Mouse (Mus musculus) midbrain, postnatal 0 days (tissue): Measurements from ENCODE around the gene Car11. TPM values are rescaled to one million over a fixed set of nuclear protein-coding genes. Genes with fewer than 3 reads are reported as not detected.
A peak's percentile ranks its signal among the peaks of the same experiment; 100 is the strongest.

Experiments used
- ATAC-seq: fragments of 200-750 bp; cut with Nextera tagmentation; 2 replicates; pipeline ENCODE4 v1.8.0; 2017; ENCODE audit warnings: moderate number of reproducible peaks, mild to moderate bottlenecking, moderate TSS enrichment, moderate library complexity; ENCODE audit not compliant: low FRiP score
- DNase-seq: peaks from one replicate; pipeline ENCODE4 v3.0.0-alpha.2; 2015; ENCODE audit warnings: low spot score
- H3K27ac ChIP-seq: fragments of 300-500 bp; sonication (generic); 2 replicates; pipeline ENCODE4 v1.5.1; 2014; ENCODE audit warnings: low read depth, mild to moderate bottlenecking, low read length, mixed read lengths
- H3K27me3 ChIP-seq: fragments of 300-500 bp; sonication (generic); 2 replicates; pipeline ENCODE4 v1.6.1; 2014; ENCODE audit warnings: low read length, control low read depth, mixed read lengths; ENCODE audit not compliant: insufficient read depth
- H3K36me3 ChIP-seq: fragments of 300-500 bp; sonication (generic); 2 replicates; pipeline ENCODE4 v1.6.1; 2014; ENCODE audit warnings: low read length, control low read depth, mixed read lengths; ENCODE audit not compliant: insufficient read depth
- H3K4me1 ChIP-seq: fragments of 300-500 bp; sonication (generic); 2 replicates; pipeline ENCODE4 v1.6.1; 2014; ENCODE audit warnings: mild to moderate bottlenecking, control low read depth, antibody characterized with exemption, low read length, mixed read lengths; ENCODE audit not compliant: insufficient read depth
- H3K4me2 ChIP-seq: fragments of 300-500 bp; sonication (generic); 2 replicates; pipeline ENCODE4 v1.6.1; 2014; ENCODE audit warnings: low read depth, mild to moderate bottlenecking, low read length, mixed read lengths; ENCODE audit not compliant: poor library complexity, severe bottlenecking
- H3K4me3 ChIP-seq: fragments of 300-500 bp; sonication (generic); 2 replicates; pipeline ENCODE4 v1.5.1; 2014; ENCODE audit warnings: low read depth, mild to moderate bottlenecking, low read length, moderate library complexity
- H3K9ac ChIP-seq: fragments of 300-500 bp; sonication (generic); replicated peaks from 2 replicates; pipeline ENCODE4 v1.6.1; 2014; ENCODE audit warnings: mild to moderate bottlenecking, low read length, moderate library complexity, mixed read lengths; ENCODE audit not compliant: poor library complexity, severe bottlenecking
- H3K9me3 ChIP-seq: fragments of 300-500 bp; sonication (generic); 2 replicates; pipeline ENCODE4 v1.6.1; 2016; ENCODE audit warnings: low read length, control low read depth
- CTCF ChIP-seq: IDR thresholded peaks from 2 replicates; pipeline ENCODE4 v1.5.1; 2016; ENCODE audit warnings: antibody characterized with exemption, mild to moderate bottlenecking
- WGBS: fragments of 180-500 bp; shearing (Covaris S2); extraction: QIAGEN DNeasy Blood & Tissue Kit; methylation state at CpG from one replicate; pipeline ENCODE4 v1.1.7; 2014; 5-methylcytosine and 5-hydroxymethylcytosine counted together
- polyA plus RNA-seq: library from polyadenylated mRNA; unstranded; fragments of >200 nt; fragmentation: Nextera tagmentation; extraction: Ambion mirVana; gene quantifications from 2 replicates; pipeline ENCODE4 v1.2.1, GENCODE M21; 2015
- total RNA-seq: library from RNA; depleted of rRNA; stranded (reverse); fragments of >200 nt; gene quantifications from 2 replicates; pipeline ENCODE4 v1.2.3, GENCODE M21; 2014

Gene Car11
- total and polyA plus RNA-seq, 2 experiments from 2014 or later, result 107 to 118 TPM

GRCm38 (mm10) chr7:45726419-45726818, 26.8 kb downstream of the Car11 start:
- no peaks in the 10 kb centered on the region for H3K27me3 ChIP-seq
- H3K27ac ChIP-seq, result no peak overlapping the region
- H3K4me3 ChIP-seq, result no peak overlapping the region
- no peaks in the 10 kb centered on the region for H3K9me3 ChIP-seq
- H3K36me3 ChIP-seq, result peaks cover 35% of the 10 kb centered on the region
- H3K4me2 ChIP-seq, result no peak overlapping the region
- H3K9ac ChIP-seq, result no peak overlapping the region
- no peak for ATAC-seq
- no peaks in the 10 kb centered on the region for H3K4me1 ChIP-seq
- 95% methylated on average over 10 of the region's 10 CpGs for WGBS
- DNase-seq, result no peak
- TF ChIP-seq CTCF, result no peak

GRCm38 (mm10) chr7:45727625-45728024, 28.0 kb downstream of the Car11 start:
- H3K9me3 ChIP-seq, result no peaks in the 10 kb centered on the region
- H3K27me3 ChIP-seq, result no peaks in the 10 kb centered on the region
- ATAC-seq, result no peak
- no peak overlapping the region for H3K27ac ChIP-seq
- peaks cover 27% of the 10 kb centered on the region for H3K36me3 ChIP-seq
- WGBS, result 84% methylated on average over 3 of the region's 3 CpGs
- H3K9ac ChIP-seq, result no peak overlapping the region
- H3K4me1 ChIP-seq, result no peaks in the 10 kb centered on the region
- H3K4me3 ChIP-seq, result no peak overlapping the region
- no peak for TF ChIP-seq CTCF
- no peak for DNase-seq
- no peak overlapping the region for H3K4me2 ChIP-seq

- H3K9me3 ChIP-seq, result no peaks in the 10 kb centered on the region
- peaks cover 5% of the 10 kb centered on the region for H3K36me3 ChIP-seq
- no peaks in the 10 kb centered on the region for H3K27me3 ChIP-seq
- H3K9ac ChIP-seq, result no peak overlapping the region
- peak; percentile 64 for TF ChIP-seq CTCF
- ATAC-seq (no peak), DNase-seq (no peak)
- H3K4me3 ChIP-seq, result no peak overlapping the region
- 18% methylated on average over 16 of the region's 16 CpGs for WGBS
- no peaks in the 10 kb centered on the region for H3K4me1 ChIP-seq
- H3K4me2 ChIP-seq, result no peak overlapping the region
- no peak overlapping the region for H3K27ac ChIP-seq
These were observed 31.2 kb downstream of the Car11 start for GRCm38 (mm10) chr7:45730727-45731431.

GRCm38 (mm10) chr7:45733477-45733876, 33.8 kb downstream of the Car11 start:
- H3K27ac ChIP-seq, result no peak overlapping the region
- DNase-seq (no peak), ATAC-seq (no peak)
- H3K9me3 ChIP-seq, result no peaks in the 10 kb centered on the region
- H3K9ac ChIP-seq, result no peak overlapping the region
- 86% methylated on average over 5 of the region's 5 CpGs for WGBS
- no peak overlapping the region for H3K4me3 ChIP-seq
- no peaks in the 10 kb centered on the region for H3K4me1 ChIP-seq
- H3K27me3 ChIP-seq, result no peaks in the 10 kb centered on the region
- H3K4me2 ChIP-seq, result no peak overlapping the region
- no peak for TF ChIP-seq CTCF
- H3K36me3 ChIP-seq, result no peaks in the 10 kb centered on the region

- Histone ChIP-seq H3K4me2 (no peak overlapping the region), H3K9ac (no peak overlapping the region), H3K27me3 (no peaks in the 10 kb centered on the region), H3K27ac (no peak overlapping the region), H3K9me3 (no peaks in the 10 kb centered on the region), H3K4me3 (no peak overlapping the region), H3K4me1 (no peaks in the 10 kb centered on the region), H3K36me3 (no peaks in the 10 kb centered on the region)
- peak; percentile 83; the same call in 1 of the 2 replicates for ATAC-seq
- peak; percentile 87 for DNase-seq
- TF ChIP-seq CTCF, result peak; percentile 87
- WGBS, result 9% methylated on average over 9 of the region's 9 CpGs
These were observed 39.6 kb downstream of the Car11 start for GRCm38 (mm10) chr7:45739162-45739763.

GRCm38 (mm10) chr7:45739820-45740219, 40.2 kb downstream of the Car11 start:
- H3K4me1 ChIP-seq, result no peaks in the 10 kb centered on the region
- H3K9ac ChIP-seq, result no peak overlapping the region
- DNase-seq, result no peak
- H3K27me3 ChIP-seq, result no peaks in the 10 kb centered on the region
- no peak for TF ChIP-seq CTCF
- no peak for ATAC-seq
- WGBS, result 68% methylated on average over 10 of the region's 10 CpGs
- H3K27ac ChIP-seq, result no peak overlapping the region
- no peak overlapping the region for H3K4me3 ChIP-seq
- no peak overlapping the region for H3K4me2 ChIP-seq
- no peaks in the 10 kb centered on the region for H3K9me3 ChIP-seq
- H3K36me3 ChIP-seq, result no peaks in the 10 kb centered on the region
